Mouse (Mus musculus) myocyte (in vitro differentiated cells): ENCODE results near the gene Cyp2d11. TPM values are rescaled to one million over a fixed set of nuclear protein-coding genes. Genes with fewer than 3 reads are reported as not detected.
A peak's percentile ranks its signal among the peaks of the same experiment; 100 is the strongest.

Experiments
- H3K27me3 ChIP-seq: one replicate; pipeline ENCODE4 v1.6.1; 2011; ENCODE audit not compliant: control insufficient read depth, insufficient read depth, insufficient read length
- H3K36me3 ChIP-seq: one replicate; pipeline ENCODE4 v1.6.1; 2011; ENCODE audit not compliant: control insufficient read depth, insufficient read depth
- H3K4me2 ChIP-seq: one replicate; pipeline ENCODE4 v1.6.1; 2011; ENCODE audit warnings: low read depth, control low read depth
- H3K4me3 ChIP-seq: one replicate; pipeline ENCODE4 v1.5.1; 2011; ENCODE audit warnings: mild to moderate bottlenecking, control low read depth, moderate library complexity
- H3K79me2 ChIP-seq: one replicate; pipeline ENCODE4 v1.6.1; 2011; ENCODE audit not compliant: control insufficient read depth, insufficient read depth
- H3ac ChIP-seq: one replicate; pipeline ENCODE4 v1.6.1; 2011; ENCODE audit not compliant: control insufficient read depth, insufficient read length
- MYOG ChIP-seq, 3 experiments: IDR thresholded peaks; one replicate each; pipeline ENCODE4 v1.6.1; 2011; ENCODE audit warnings: control low read depth in 2 of 3, low read depth in 2 of 3, mild to moderate bottlenecking in 2 of 3; ENCODE audit not compliant: insufficient read length in 2 of 3, control insufficient read depth in 1 of 3, insufficient read depth in 1 of 3
- SRF ChIP-seq: IDR thresholded peaks from one replicate; pipeline ENCODE4 v1.6.1; 2011; ENCODE audit warnings: low read depth; ENCODE audit not compliant: control insufficient read depth, insufficient read length
- TCF12 ChIP-seq: IDR thresholded peaks from one replicate; pipeline ENCODE4 v1.6.1; 2011; ENCODE audit warnings: mild to moderate bottlenecking, control low read depth; ENCODE audit not compliant: poor library complexity, insufficient read depth, severe bottlenecking
- TCF3 ChIP-seq: IDR thresholded peaks from one replicate; pipeline ENCODE4 v1.6.1; 2011; ENCODE audit warnings: low read depth, control low read depth; ENCODE audit not compliant: insufficient read length
- polyA plus RNA-seq: library from polyadenylated mRNA; unstranded; fragments of >200 nt; fragmentation: generic; extraction: Trizol; gene quantifications from one replicate; pipeline ENCODE4 v1.2.1, GENCODE M21; 2012; ENCODE audit warnings: missing spikeins

Cyp2d11 gene
- polyA plus RNA-seq, 1 experiment: not detected

- Histone ChIP-seq H3K4me3 (peak overlapping the region; percentile 55), H3K4me2 (no peak overlapping the region), H3K79me2 (peaks cover 5% of the 10 kb centered on the region), H3ac (no peak overlapping the region), H3K27me3 (no peaks in the 10 kb centered on the region), H3K36me3 (peaks cover 4% of the 10 kb centered on the region)
- TF ChIP-seq MYOG (IDR thresholded peaks at IDR 0.05; ENCODE audit: control insufficient read depth in 1 of 3, insufficient read depth in 1 of 3, insufficient read length in 2 of 3, low read depth in 2 of 3) (no peak), TCF3 (no peak), SRF (no peak), TCF12 (no peak)
These were observed 54.1 kb downstream of the Cyp2d11 start for GRCm38 (mm10) chr15:82339634-82340254.

Other genes with a start within 250 kb of the Cyp2d11 start
- 285 TPM for gene Srebf2, start 246.8 kb downstream of the Cyp2d11 start, polyA plus RNA-seq
- 0.13 TPM for gene Shisa8, start 181.2 kb downstream of the Cyp2d11 start, polyA plus RNA-seq
- 0.14 TPM for gene Tnfrsf13c, start 169.7 kb downstream of the Cyp2d11 start, polyA plus RNA-seq
- gene Cenpm, start 149.3 kb downstream of the Cyp2d11 start, polyA plus RNA-seq: 28.1 TPM
- gene 1500009C09Rik, start 141.6 kb downstream of the Cyp2d11 start, polyA plus RNA-seq: not detected
- 0.01 TPM for gene Sept3, start 119.1 kb downstream of the Cyp2d11 start, polyA plus RNA-seq
- not detected for gene Wbp2nl, start 95.1 kb downstream of the Cyp2d11 start, polyA plus RNA-seq
- 53.2 TPM for gene Naga, start 55.1 kb downstream of the Cyp2d11 start, polyA plus RNA-seq
- gene Pheta2, start 55.1 kb downstream of the Cyp2d11 start, polyA plus RNA-seq: 0.05 TPM
- gene Smdt1, start 55.1 kb downstream of the Cyp2d11 start, polyA plus RNA-seq: 665 TPM
- 517 TPM for gene Ndufa6, start 39.7 kb downstream of the Cyp2d11 start, polyA plus RNA-seq
- 2.4 TPM for gene Cyp2d22, start 13.8 kb downstream of the Cyp2d11 start, polyA plus RNA-seq
- gene Cyp2d10, start 13.2 kb upstream of the Cyp2d11 start, polyA plus RNA-seq: not detected
- gene Cyp2d9, start 39.4 kb upstream of the Cyp2d11 start, polyA plus RNA-seq: not detected
- not detected for gene Cyp2d12, start 161.1 kb upstream of the Cyp2d11 start, polyA plus RNA-seq
- not detected for gene Cyp2d34, start 226.9 kb upstream of the Cyp2d11 start, polyA plus RNA-seq